Mouse (Mus musculus): ENCODE data around the gene 4833439L19Rik.

GRCm38 (mm10) chr13:54602639-54603111 is 37.4 kb upstream of the 4833439L19Rik start:
- no peak for TF ChIP-seq MAFK (IDR thresholded peaks at IDR 0.05; ENCODE audit: insufficient read depth, low read depth, low read length)
- no peak for TF ChIP-seq ZNF384 (IDR thresholded peaks at IDR 0.05; ENCODE audit: low read depth, low read length)
- TF ChIP-seq CHD2 (IDR thresholded peaks at IDR 0.05; ENCODE audit: low read depth, low read length): no peak
